Mouse (Mus musculus): ENCODE data around the gene Olfr691. TPM values are rescaled to one million over a fixed set of nuclear protein-coding genes. Genes with fewer than 3 reads are reported as not detected.

Olfr691 gene
- not detected in 2 replicates for polyA plus RNA-seq (2015; fragmentation: Nextera tagmentation; extraction: Ambion mirVana)

GRCm38 (mm10) chr7:105342170-105342569 lies at the start of gene Olfr691:
Gene Olfr691, minus strand, starts transcription at chr7:105342270.
- WGBS (ENCODE audit: insufficient replicate concordance): 39% methylated on average over 1 of the region's 1 CpGs

GRCm38 (mm10) chr7:105390236-105390635 lies 48.2 kb upstream of the Olfr691 start:
- no peak overlapping the region for H3K4me3 ChIP-seq (replicated peaks)
- H3K9me3 ChIP-seq (replicated peaks): no peaks in the 10 kb centered on the region
- H3K9ac ChIP-seq: no peak overlapping the region
- no peaks in the 10 kb centered on the region for H3K27me3 ChIP-seq
- H3K4me2 ChIP-seq: no peak overlapping the region
- DNase-seq: no peak
- no peak overlapping the region for H3K27ac ChIP-seq
- H3K36me3 ChIP-seq: peaks cover 39% of the 10 kb centered on the region
- ATAC-seq (ENCODE audit: low read depth): no peak
- WGBS (ENCODE audit: insufficient replicate concordance): 78% methylated on average over 2 of the region's 2 CpGs
- no peaks in the 10 kb centered on the region for H3K4me1 ChIP-seq (replicated peaks)

More at GRCm38 (mm10) chr7:105342170-105342569, at the start of gene Olfr691:
- Histone ChIP-seq H3K27ac (no peak within 1 kb of the TSS), H3K4me3 (replicated peaks) (no peak within 1 kb of the TSS), H3K9ac (no peak within 1 kb of the TSS), H3K27me3 (no peaks in the 10 kb centered on the region), H3K36me3 (no peaks in the 10 kb centered on the region), H3K4me2 (no peak within 1 kb of the TSS), H3K9me3 (replicated peaks) (no peaks in the 10 kb centered on the region), H3K4me1 (replicated peaks) (no peaks in the 10 kb centered on the region)
- no peak for DNase-seq
- no peak for ATAC-seq (ENCODE audit: low read depth)

GRCm38 (mm10) chr7:105387696-105388095 lies 45.6 kb upstream of the Olfr691 start:
- Histone ChIP-seq H3K36me3 (peaks cover 64% of the 10 kb centered on the region), H3K27me3 (no peaks in the 10 kb centered on the region), H3K4me3 (replicated peaks) (no peak overlapping the region), H3K4me2 (no peak overlapping the region), H3K9ac (no peak overlapping the region), H3K4me1 (replicated peaks) (no peaks in the 10 kb centered on the region), H3K9me3 (replicated peaks) (no peaks in the 10 kb centered on the region), H3K27ac (no peak overlapping the region)
- DNase-seq (no peak), ATAC-seq (ENCODE audit: low read depth) (no peak)
- WGBS (ENCODE audit: insufficient replicate concordance): 81% methylated on average over 2 of the region's 2 CpGs

- 74% methylated on average over 3 of the region's 3 CpGs for WGBS (ENCODE audit: insufficient replicate concordance)
- no peaks in the 10 kb centered on the region for H3K4me1 ChIP-seq (replicated peaks)
- no peak overlapping the region for H3K4me3 ChIP-seq (replicated peaks)
- H3K9me3 ChIP-seq (replicated peaks): no peaks in the 10 kb centered on the region
- ATAC-seq (ENCODE audit: low read depth) (no peak), DNase-seq (no peak)
- peaks cover 73% of the 10 kb centered on the region for H3K36me3 ChIP-seq
- H3K27me3 ChIP-seq: no peaks in the 10 kb centered on the region
- no peak overlapping the region for H3K27ac ChIP-seq
- no peak overlapping the region for H3K9ac ChIP-seq
- no peak overlapping the region for H3K4me2 ChIP-seq
Observed at GRCm38 (mm10) chr7:105380329-105380728, 38.3 kb upstream of the Olfr691 start.

- Histone ChIP-seq H3K27me3 (no peaks in the 10 kb centered on the region), H3K4me3 (replicated peaks) (no peak within 1 kb of the TSS), H3K9me3 (replicated peaks) (no peaks in the 10 kb centered on the region), H3K4me1 (replicated peaks) (peaks cover 6% of the 10 kb centered on the region), H3K9ac (no peak within 1 kb of the TSS), H3K36me3 (peaks cover 30% of the 10 kb centered on the region), H3K27ac (no peak within 1 kb of the TSS), H3K4me2 (no peak within 1 kb of the TSS)
- no peak for ATAC-seq (ENCODE audit: low read depth)
- no peak for DNase-seq
- WGBS (ENCODE audit: insufficient replicate concordance): 60% methylated on average over 1 of the region's 1 CpGs
Observed at GRCm38 (mm10) chr7:105374866-105375265, 32.8 kb upstream of the Olfr691 start, which contains the start of gene Gm5901. Gene Gm5901, plus strand, starts transcription at chr7:105375038.

- ATAC-seq (ENCODE audit: low read depth): no peak
- no peaks in the 10 kb centered on the region for H3K27me3 ChIP-seq
- peaks cover 6% of the 10 kb centered on the region for H3K4me1 ChIP-seq (replicated peaks)
- H3K9ac ChIP-seq: no peak overlapping the region
- H3K9me3 ChIP-seq (replicated peaks): no peaks in the 10 kb centered on the region
- no peak overlapping the region for H3K4me3 ChIP-seq (replicated peaks)
- no peak overlapping the region for H3K4me2 ChIP-seq
- H3K36me3 ChIP-seq: peaks cover 21% of the 10 kb centered on the region
- no peak overlapping the region for H3K27ac ChIP-seq
- WGBS (ENCODE audit: insufficient replicate concordance): 75% methylated on average over 3 of the region's 3 CpGs
- DNase-seq: no peak
Observed at GRCm38 (mm10) chr7:105373976-105374375, 31.9 kb upstream of the Olfr691 start.

GRCm38 (mm10) chr7:105373509-105373908 lies 31.4 kb upstream of the Olfr691 start:
- no peak overlapping the region for H3K27ac ChIP-seq
- 31% methylated on average over 4 of the region's 4 CpGs for WGBS (ENCODE audit: insufficient replicate concordance)
- H3K36me3 ChIP-seq: peaks cover 16% of the 10 kb centered on the region
- peaks cover 6% of the 10 kb centered on the region for H3K4me1 ChIP-seq (replicated peaks)
- no peak overlapping the region for H3K9ac ChIP-seq
- H3K4me2 ChIP-seq: no peak overlapping the region
- DNase-seq (no peak), ATAC-seq (ENCODE audit: low read depth) (0 out of 2 replicates have a peak, but pooled peaks have one; percentile 54)
- no peak overlapping the region for H3K4me3 ChIP-seq (replicated peaks)
- no peaks in the 10 kb centered on the region for H3K27me3 ChIP-seq
- H3K9me3 ChIP-seq (replicated peaks): no peaks in the 10 kb centered on the region

GRCm38 (mm10) chr7:105372912-105373311 lies 30.8 kb upstream of the Olfr691 start:
- Histone ChIP-seq H3K9me3 (replicated peaks) (no peaks in the 10 kb centered on the region), H3K4me3 (replicated peaks) (no peak overlapping the region), H3K4me1 (replicated peaks) (peaks cover 6% of the 10 kb centered on the region), H3K4me2 (no peak overlapping the region), H3K27ac (no peak overlapping the region), H3K36me3 (peaks cover 10% of the 10 kb centered on the region), H3K9ac (no peak overlapping the region), H3K27me3 (no peaks in the 10 kb centered on the region)
- DNase-seq (no peak), ATAC-seq (ENCODE audit: low read depth) (no peak)
- 47% methylated on average over 1 of the region's 1 CpGs for WGBS (ENCODE audit: insufficient replicate concordance)

- Histone ChIP-seq H3K9ac (no peak overlapping the region), H3K4me1 (replicated peaks) (peaks cover 3% of the 10 kb centered on the region), H3K36me3 (no peaks in the 10 kb centered on the region), H3K27ac (no peak overlapping the region), H3K9me3 (replicated peaks) (no peaks in the 10 kb centered on the region), H3K4me2 (no peak overlapping the region), H3K4me3 (replicated peaks) (no peak overlapping the region), H3K27me3 (no peaks in the 10 kb centered on the region)
- no peak for DNase-seq
- no peak for ATAC-seq (ENCODE audit: low read depth)
- WGBS (ENCODE audit: insufficient replicate concordance): 75% methylated on average over 4 of the region's 4 CpGs
Observed at GRCm38 (mm10) chr7:105368521-105368920, 26.5 kb upstream of the Olfr691 start.

- Histone ChIP-seq H3K9me3 (replicated peaks) (no peaks in the 10 kb centered on the region), H3K9ac (no peak within 1 kb of the TSS), H3K27me3 (no peaks in the 10 kb centered on the region), H3K27ac (no peak within 1 kb of the TSS), H3K36me3 (no peaks in the 10 kb centered on the region), H3K4me3 (replicated peaks) (no peak within 1 kb of the TSS), H3K4me1 (replicated peaks) (no peaks in the 10 kb centered on the region), H3K4me2 (no peak within 1 kb of the TSS)
- ATAC-seq (ENCODE audit: low read depth) (no peak), DNase-seq (no peak)
- 59% methylated on average over 1 of the region's 1 CpGs for WGBS (ENCODE audit: insufficient replicate concordance)
Observed at GRCm38 (mm10) chr7:105367930-105368329, 25.9 kb upstream of the Olfr691 start, which contains the start of gene Olfr692. Gene Olfr692, plus strand, starts transcription at chr7:105368230.

GRCm38 (mm10) chr7:105367268-105367667 lies 25.2 kb upstream of the Olfr691 start:
- H3K27me3 ChIP-seq: no peaks in the 10 kb centered on the region
- H3K4me3 ChIP-seq (replicated peaks): no peak overlapping the region
- DNase-seq (no peak), ATAC-seq (ENCODE audit: low read depth) (no peak)
- no peak overlapping the region for H3K9ac ChIP-seq
- H3K27ac ChIP-seq: no peak overlapping the region
- H3K4me2 ChIP-seq: no peak overlapping the region
- H3K4me1 ChIP-seq (replicated peaks): no peaks in the 10 kb centered on the region
- WGBS (ENCODE audit: insufficient replicate concordance): 71% methylated on average over 5 of the region's 5 CpGs
- no peaks in the 10 kb centered on the region for H3K36me3 ChIP-seq
- H3K9me3 ChIP-seq (replicated peaks): no peaks in the 10 kb centered on the region

GRCm38 (mm10) chr7:105361713-105362112 lies 19.6 kb upstream of the Olfr691 start:
- WGBS (ENCODE audit: insufficient replicate concordance): 63% methylated on average over 2 of the region's 2 CpGs
- Histone ChIP-seq H3K27ac (no peak overlapping the region), H3K4me1 (replicated peaks) (no peaks in the 10 kb centered on the region), H3K27me3 (no peaks in the 10 kb centered on the region), H3K9ac (no peak overlapping the region), H3K9me3 (replicated peaks) (no peaks in the 10 kb centered on the region), H3K4me2 (no peak overlapping the region), H3K4me3 (replicated peaks) (no peak overlapping the region), H3K36me3 (no peaks in the 10 kb centered on the region)
- ATAC-seq (ENCODE audit: low read depth) (no peak), DNase-seq (no peak)
